Mouse (Mus musculus): ENCODE data around the gene Gtf2ird2.

Gene Gtf2ird2

GRCm38 (mm10) chr5:134182735-134183134 lies 1.1 kb upstream of the Gtf2ird2 start:
- peak; percentile 49 for DNase-seq (ENCODE audit: low read depth)

DNA sequence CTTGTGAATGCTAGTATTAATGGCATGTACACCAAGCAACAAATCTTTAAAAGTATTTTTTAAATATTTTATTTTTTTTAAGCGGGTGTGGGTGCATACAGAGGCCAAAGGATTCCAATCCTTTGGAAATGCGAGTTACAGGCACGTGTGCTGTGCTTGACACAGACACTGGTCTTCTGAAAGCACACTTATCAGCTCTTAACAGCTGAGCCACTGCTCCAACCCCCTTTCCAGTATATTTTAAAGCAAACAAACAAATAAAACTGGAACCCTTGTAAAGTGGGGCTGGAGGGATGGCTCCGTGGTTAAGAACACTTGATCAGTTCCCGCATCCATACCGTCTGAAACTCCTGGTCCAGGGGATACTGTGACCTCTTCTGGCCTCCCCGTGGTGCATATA lies 657 bp upstream of the Gtf2ird2 start:
- no peak for DNase-seq (ENCODE audit: low read depth)

DNA sequence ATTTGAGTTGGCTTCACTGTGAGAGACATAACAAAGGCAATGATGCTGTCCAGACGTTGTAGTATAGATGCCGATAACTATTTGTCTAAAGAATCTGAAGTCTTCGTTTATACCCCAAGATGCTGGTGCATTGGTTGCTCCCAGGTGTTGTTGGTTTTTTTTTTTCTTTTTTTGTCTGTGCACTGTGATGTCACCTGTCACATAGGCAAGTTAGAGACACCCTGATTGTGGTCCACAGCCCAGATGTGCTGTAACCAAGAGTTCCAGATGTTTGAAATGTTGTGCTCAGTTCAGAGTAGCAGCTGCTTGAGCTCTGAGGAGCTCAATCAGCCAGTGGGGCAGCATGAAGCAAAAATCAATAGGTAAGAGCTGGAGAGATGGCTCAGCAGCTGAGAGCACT lies 2.2 kb downstream of the Gtf2ird2 start:
- no peak for DNase-seq (ENCODE audit: low read depth)

GRCm38 (mm10) chr5:134186961-134187731 lies 3.3 kb downstream of the Gtf2ird2 start:
- DNase-seq (ENCODE audit: low read depth), result peak; percentile 87

DNA sequence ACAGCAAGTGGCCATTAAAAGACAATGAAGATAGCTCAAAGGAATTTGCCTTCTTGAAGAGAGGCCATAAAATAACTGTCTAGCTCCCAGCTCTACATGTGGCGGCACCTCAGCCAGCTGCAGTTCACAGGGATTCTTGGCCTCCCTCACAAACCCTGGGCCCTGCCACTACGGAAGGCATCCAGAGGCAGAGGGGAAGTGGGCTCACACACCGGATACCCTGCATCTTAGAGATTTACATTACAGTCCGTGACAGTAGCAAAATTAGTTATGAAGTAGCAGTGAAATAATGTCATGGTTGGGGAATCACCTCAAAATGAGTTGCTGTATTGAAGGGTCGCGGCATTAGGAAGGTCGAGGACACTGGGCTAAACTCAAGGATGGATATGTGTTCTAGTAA lies 4.8 kb downstream of the Gtf2ird2 start:
- peak; percentile 98 for DNase-seq (ENCODE audit: low read depth)

DNA sequence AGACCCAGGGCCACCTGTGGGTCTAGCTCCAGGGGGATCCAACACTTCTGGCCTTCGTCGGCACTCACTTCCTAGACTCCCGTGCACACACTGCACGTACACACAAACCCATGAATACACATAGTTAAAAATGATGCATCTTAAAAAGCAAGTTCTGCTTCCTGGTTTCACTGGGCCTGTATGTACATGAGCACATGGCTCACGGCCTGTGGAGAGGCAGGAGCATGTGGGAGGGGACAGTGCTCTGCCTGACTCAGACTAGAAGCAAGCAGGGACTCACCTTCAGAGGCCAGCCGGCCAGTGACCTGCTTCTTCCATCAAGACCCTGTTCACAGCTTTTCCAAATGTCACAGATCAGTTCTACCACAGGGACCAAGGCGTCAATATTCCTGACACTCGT lies 9.8 kb downstream of the Gtf2ird2 start:
- no peak for DNase-seq (ENCODE audit: low read depth)

DNA sequence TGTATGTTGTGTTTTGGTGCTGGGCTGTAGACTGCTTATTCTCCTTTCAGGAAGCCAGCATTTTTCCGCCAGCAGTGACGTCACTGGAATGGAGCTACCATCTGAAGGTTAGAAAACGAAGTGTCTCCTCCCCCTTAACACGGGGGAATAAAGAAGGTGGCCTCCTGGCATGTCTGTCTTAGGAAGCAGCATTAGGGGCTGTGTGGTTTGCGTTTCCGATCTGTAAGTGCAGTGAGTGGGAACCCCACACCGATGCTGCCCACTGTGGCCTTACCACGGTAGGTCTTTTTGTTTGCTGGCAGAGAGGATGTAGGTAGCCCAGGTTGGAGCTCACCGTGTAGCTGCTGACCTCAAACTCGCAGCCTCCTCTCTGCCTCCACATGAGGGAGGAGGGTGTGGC lies 22.9 kb downstream of the Gtf2ird2 start:
- no peak for DNase-seq (ENCODE audit: low read depth)

DNA sequence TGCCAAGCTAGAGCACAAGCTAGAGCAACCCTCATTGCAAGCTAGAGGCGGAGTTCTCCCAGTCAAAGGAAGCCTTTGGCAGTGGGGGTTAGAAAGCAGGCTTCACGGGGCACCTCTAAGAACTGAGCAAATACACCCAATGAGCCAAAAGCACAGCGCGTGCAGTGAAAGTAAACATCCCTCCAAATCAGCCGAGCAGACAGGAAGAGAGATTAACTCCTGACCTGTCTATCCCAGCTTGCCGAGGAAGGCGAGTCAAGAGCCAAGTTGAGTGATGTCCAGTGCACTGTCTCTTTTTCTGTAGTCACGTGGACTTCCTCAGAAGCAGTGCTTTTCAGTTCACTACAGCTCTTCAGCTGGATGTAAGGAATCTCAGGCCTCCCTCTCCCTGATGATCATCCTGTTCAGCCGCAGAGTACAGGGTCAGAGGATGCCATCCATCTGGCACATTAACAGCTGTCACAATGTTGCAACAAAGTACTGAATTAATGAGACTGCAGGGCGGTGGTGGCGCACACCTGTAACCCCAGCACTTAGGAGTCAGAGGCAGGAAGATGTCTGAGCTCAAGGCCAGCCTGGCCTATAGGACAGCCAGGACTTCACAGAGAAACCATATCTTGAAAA lies 26.2 kb downstream of the Gtf2ird2 start:
- no peak for DNase-seq (ENCODE audit: low read depth)

- peak; percentile 94 for DNase-seq (ENCODE audit: low read depth)
Observed at GRCm38 (mm10) chr5:134214021-134214806, 30.4 kb downstream of the Gtf2ird2 start.

- no peak for DNase-seq (ENCODE audit: low read depth)
Observed at GRCm38 (mm10) chr5:134217900-134218299, 34.1 kb downstream of the Gtf2ird2 start.

DNA sequence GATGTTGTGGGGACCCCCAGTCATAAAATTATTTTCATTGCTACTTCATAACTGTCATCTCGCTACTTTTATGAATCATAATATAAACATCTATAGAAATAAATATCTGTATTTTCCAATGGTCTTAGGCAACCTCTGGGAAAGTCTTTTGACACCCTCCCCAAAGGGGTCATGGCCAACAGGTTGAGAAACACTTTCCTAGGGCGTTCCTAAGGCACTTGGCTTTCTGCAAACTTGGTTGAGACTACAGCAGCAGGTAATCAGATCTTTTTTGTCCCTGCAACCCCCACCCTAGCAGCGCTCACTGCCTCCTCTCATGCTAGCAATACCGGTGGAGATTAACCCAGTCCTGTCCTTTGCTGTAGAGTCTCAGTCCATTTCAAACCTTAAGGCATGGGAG lies 37.5 kb downstream of the Gtf2ird2 start:
- DNase-seq (ENCODE audit: low read depth), result no peak

GRCm38 (mm10) chr5:134221708-134222150 lies 37.9 kb downstream of the Gtf2ird2 start:
- DNase-seq (ENCODE audit: low read depth), result no peak

- peak; percentile 39 for DNase-seq (ENCODE audit: low read depth)
Observed at GRCm38 (mm10) chr5:134225110-134225901, 41.5 kb downstream of the Gtf2ird2 start.

GRCm38 (mm10) chr5:134226946-134227345 lies 43.1 kb downstream of the Gtf2ird2 start:
- no peak for DNase-seq (ENCODE audit: low read depth)

DNA sequence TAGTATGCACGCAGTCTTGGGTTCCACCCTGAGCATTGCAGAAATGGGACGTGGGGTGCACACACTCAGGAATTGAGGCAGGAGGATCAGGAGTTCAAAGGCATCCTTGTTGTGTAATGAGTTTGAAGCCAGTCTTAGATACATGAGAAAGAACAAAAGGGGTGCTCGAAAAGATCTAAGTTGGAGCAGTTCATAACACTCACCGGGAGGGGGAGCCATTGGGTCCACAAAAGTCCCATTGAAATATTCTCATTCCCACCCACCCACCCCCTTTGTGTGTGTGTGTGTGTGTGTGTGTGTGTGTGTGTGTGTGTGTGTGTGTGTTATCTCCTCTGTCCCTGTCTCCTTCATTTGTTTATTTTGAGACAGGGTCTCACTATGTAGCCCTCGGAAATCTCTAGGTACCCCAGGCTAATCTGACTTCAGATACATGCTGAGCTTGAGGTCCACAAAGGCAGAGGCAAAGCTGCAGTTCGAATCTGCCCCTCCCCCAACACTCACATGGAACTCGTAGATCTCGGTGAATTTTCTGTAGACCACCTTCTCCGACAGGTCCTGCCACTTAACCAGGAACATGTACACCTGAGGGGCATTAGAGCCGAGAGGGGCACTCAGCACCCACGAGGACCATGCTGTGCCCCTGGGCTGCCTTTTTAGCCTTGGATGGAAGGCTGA lies 43.9 kb downstream of the Gtf2ird2 start:
- DNase-seq (ENCODE audit: low read depth), result peak; percentile 81

GRCm38 (mm10) chr5:134228249-134228638 lies 44.4 kb downstream of the Gtf2ird2 start:
- DNase-seq (ENCODE audit: low read depth), result peak; percentile 90

DNA sequence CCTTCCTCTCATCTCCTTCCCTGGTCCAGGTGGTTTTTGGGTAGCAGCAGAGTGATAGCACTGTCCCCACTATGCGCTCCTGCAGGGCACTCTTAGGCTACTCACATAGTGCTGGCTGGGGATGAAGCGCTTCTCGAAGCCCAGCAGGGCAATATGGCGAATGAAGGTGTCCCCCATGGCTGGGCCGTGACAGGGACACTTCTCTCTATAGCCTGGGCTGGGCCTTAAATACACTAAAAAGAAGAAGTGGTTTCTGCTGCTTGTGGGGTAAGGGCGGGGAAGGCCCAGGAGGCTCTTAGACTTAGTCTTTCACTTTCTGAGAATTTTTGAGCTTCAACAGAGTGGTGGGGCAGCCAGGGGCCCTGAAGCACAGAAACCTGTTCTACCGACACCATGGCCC lies 45.6 kb downstream of the Gtf2ird2 start, which contains the start of gene Ncf1:
Ncf1 (minus strand) TSS at position 235 of the 400 bp plus-strand sequence.
- DNase-seq (ENCODE audit: low read depth), result peak; percentile 85

GRCm38 (mm10) chr5:134231376-134231775 lies 47.6 kb downstream of the Gtf2ird2 start:
- peak; percentile 93 for DNase-seq (ENCODE audit: low read depth)

GRCm38 (mm10) chr5:134232111-134232510 lies 48.3 kb downstream of the Gtf2ird2 start:
- peak; percentile 92 for DNase-seq (ENCODE audit: low read depth)

GRCm38 (mm10) chr5:134232568-134232967 lies 48.7 kb downstream of the Gtf2ird2 start:
- peak; percentile 95 for DNase-seq (ENCODE audit: low read depth)

- peak; percentile 69 for DNase-seq (ENCODE audit: low read depth)
Observed at GRCm38 (mm10) chr5:134233244-134233651, 49.4 kb downstream of the Gtf2ird2 start.

Measured in 416B (cell line).